Mouse (Mus musculus): ENCODE results near the gene D11Wsu47e. TPM values are rescaled to one million over a fixed set of nuclear protein-coding genes. Genes with fewer than 3 reads are reported as not detected.

Gene D11Wsu47e
- polyA plus RNA-seq, 1 experiment, result 16.9 TPM

GRCm38 (mm10) chr11:113735151-113735550 is 50.9 kb downstream of the D11Wsu47e start:
- DNase-seq (ENCODE audit: low read depth), result no peak

- DNase-seq (ENCODE audit: low read depth), result no peak
Observed at GRCm38 (mm10) chr11:113736848-113737552, 52.8 kb downstream of the D11Wsu47e start.

- no peak for DNase-seq (ENCODE audit: low read depth)
Observed at GRCm38 (mm10) chr11:113737553-113737854, 53.3 kb downstream of the D11Wsu47e start.

- no peak for DNase-seq (ENCODE audit: low read depth)
Observed at GRCm38 (mm10) chr11:113737912-113738311, 53.7 kb downstream of the D11Wsu47e start.

GRCm38 (mm10) chr11:113739213-113739612 is 55.0 kb downstream of the D11Wsu47e start:
- DNase-seq (ENCODE audit: low read depth), result no peak

GRCm38 (mm10) chr11:113740100-113740499 is 55.9 kb downstream of the D11Wsu47e start:
- DNase-seq (ENCODE audit: low read depth), result no peak

- no peak for DNase-seq (ENCODE audit: low read depth)
Observed at GRCm38 (mm10) chr11:113742998-113743397, 58.8 kb downstream of the D11Wsu47e start.

Other genes with a start within 250 kb of the D11Wsu47e start
- gene Sstr2, start 65.1 kb upstream of the D11Wsu47e start, polyA plus RNA-seq (2012; rRNA removed), result 0.20 and 0.27 TPM in 2 replicates
- 50.1 and 55.1 TPM in 2 replicates for gene Cog1, start 35.2 kb upstream of the D11Wsu47e start, polyA plus RNA-seq (2012; rRNA removed)
- gene Slc39a11, start 34.3 kb upstream of the D11Wsu47e start, polyA plus RNA-seq (2012; rRNA removed), result 29.2 and 31.6 TPM in 2 replicates
- 27.5 and 34.1 TPM in 2 replicates for gene Fam104a, start 257 bp upstream of the D11Wsu47e start, polyA plus RNA-seq (2012; rRNA removed)
- gene Cpsf4l, start 25.6 kb downstream of the D11Wsu47e start, polyA plus RNA-seq (2012; rRNA removed), result 5.9 and 9.7 TPM in 2 replicates
- gene Cdc42ep4, start 67.5 kb downstream of the D11Wsu47e start, polyA plus RNA-seq (2012; rRNA removed), result 75.3 and 77.7 TPM in 2 replicates